Comparison of ENCODE assay signal across 10 mouse cellular contexts in the genomic region with DNA sequence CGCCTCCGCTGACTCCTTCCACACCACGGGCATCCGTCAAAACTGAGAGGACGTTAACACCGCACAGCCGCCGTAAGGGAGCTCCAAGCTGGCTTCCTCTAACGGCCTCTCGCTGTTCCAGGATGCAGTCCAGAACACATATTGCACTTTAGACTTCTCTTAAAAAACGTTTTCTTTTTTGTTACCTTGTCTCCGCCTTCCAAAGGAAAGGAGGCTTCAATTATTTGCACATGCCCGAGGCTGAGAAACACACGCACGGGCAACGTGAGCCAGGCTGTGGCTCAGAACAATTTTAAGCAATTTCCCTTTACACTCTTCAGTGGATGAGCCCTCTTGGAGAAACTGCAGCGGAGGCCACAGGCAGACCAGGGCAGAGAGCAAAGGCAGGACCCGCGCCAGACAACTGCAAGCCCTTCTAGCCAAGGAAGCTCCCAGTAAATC. TPM values are rescaled to one million over a fixed set of nuclear protein-coding genes. Genes with fewer than 3 reads are reported as not detected.
DNase-seq lines count a peak whose midpoint lies in the region; ATAC-seq and TF ChIP-seq lines count a peak whose summit lies in the region.
"Had no signal": no experiment of that assay in that cellular context is flagged by ENCODE, and none has a peak within 500 bp of the region (broad histone marks: within the 10 kb centered on the region; RNA-seq: fewer than 3 reads in every experiment).

No protein-coding gene starts in this region.

- H3K36me3 ChIP-seq in embryonic facial prominence, embryonic 12.5 days: no peaks in the 10 kb centered on the region
- no peaks in the 10 kb centered on the region for H3K36me3 ChIP-seq in kidney, adult 2 months (ENCODE audit: control insufficient read depth, insufficient read depth, low read length)
- H3K36me3 ChIP-seq: liver, embryonic 15.5 days had no signal

- TF ChIP-seq CTCF in layer of hippocampus, adult 2 months (conservative IDR thresholded peaks at IDR 0.05): no peak
- TF ChIP-seq CTCF in kidney, adult 2 months (conservative IDR thresholded peaks at IDR 0.05; ENCODE audit: insufficient read depth, insufficient read length, low read depth, low read length): no peak

- TF ChIP-seq POLR2A in kidney, adult 2 months (IDR thresholded peaks at IDR 0.05; ENCODE audit: low read depth, low read length): no peak

- no peak overlapping the region for H3K9ac ChIP-seq in embryonic facial prominence, embryonic 12.5 days
- H3K9ac ChIP-seq: liver, embryonic 15.5 days had no signal

- peaks cover 22% of the 10 kb centered on the region for H3K4me1 ChIP-seq in embryonic facial prominence, embryonic 12.5 days
- peaks cover 2% of the 10 kb centered on the region; the same call in 1 of the 2 replicates for H3K4me1 ChIP-seq in kidney, adult 2 months (ENCODE audit: control insufficient read depth, insufficient read depth, low read length)
- H3K4me1 ChIP-seq: liver, embryonic 15.5 days had no signal

- H3K4me2 ChIP-seq in embryonic facial prominence, embryonic 12.5 days (replicated peaks): peak overlapping the region; percentile 4; the same call in 1 of the 2 replicates
- H3K4me2 ChIP-seq: liver, embryonic 15.5 days had no signal

- H3K27me3 ChIP-seq in embryonic facial prominence, embryonic 12.5 days: no peaks in the 10 kb centered on the region
- H3K27me3 ChIP-seq in kidney, adult 2 months (replicated peaks; ENCODE audit: control insufficient read depth, insufficient read depth, low read length): no peaks in the 10 kb centered on the region
- H3K27me3 ChIP-seq: liver, embryonic 15.5 days had no signal

- no peaks in the 10 kb centered on the region for H3K9me3 ChIP-seq in embryonic facial prominence, embryonic 12.5 days
- H3K9me3 ChIP-seq: liver, embryonic 15.5 days had no signal

- H3K27ac ChIP-seq in layer of hippocampus, adult 2 months: peak overlapping the region; percentile 83
- H3K27ac ChIP-seq in embryonic facial prominence, embryonic 12.5 days: peak overlapping the region; percentile 78
- H3K27ac ChIP-seq in kidney, adult 2 months (ENCODE audit: insufficient read depth, low read depth, low read length): no peak overlapping the region
- H3K27ac ChIP-seq: liver, embryonic 15.5 days had no signal

- ATAC-seq in embryonic facial prominence, embryonic 12.5 days (ENCODE audit: insufficient number of reproducible peaks, insufficient read depth, low FRiP score, low TSS enrichment): no peak

- H3K4me3 ChIP-seq in layer of hippocampus, adult 2 months: no peak overlapping the region
- no peak overlapping the region for H3K4me3 ChIP-seq in embryonic facial prominence, embryonic 12.5 days
- no peak overlapping the region for H3K4me3 ChIP-seq in kidney, adult 2 months (ENCODE audit: insufficient read depth, low read depth, low read length)
- H3K4me3 ChIP-seq: liver, embryonic 15.5 days had no signal

- 24% methylated on average over 19 of the region's 19 CpGs for WGBS in embryonic facial prominence, embryonic 12.5 days
- WGBS in kidney, adult 2 months: 36% methylated on average over 19 of the region's 19 CpGs

- DNase-seq in layer of hippocampus, adult 2 months (ENCODE audit: low spot score in 2 of 2): no peak
- no peak for DNase-seq in layer of hippocampus, adult 8-10 months (ENCODE audit: low spot score in 2 of 2)
- DNase-seq in kidney, adult 2 months: peak; percentile 67
- peak; percentile 46 for DNase-seq in lung, postnatal 36 days
- no peak for DNase-seq in adrenal gland, adult (ENCODE audit: inconsistent age in 2 of 2, low spot score in 1 of 2)
- no peak for DNase-seq in adrenal gland, adult 2 months
- DNase-seq: thymus, postnatal 4 days had no signal

RNA-seq across cellular contexts. Expression of a gene that starts 59.1 kb away (rescaled TPM):
- 100 to 1,000 TPM; 103 to 108 TPM for total RNA-seq in layer of hippocampus, adult 2 months (2021)
- total RNA-seq in layer of hippocampus, adult 8-10 months (2022): 100 to 1,000 TPM in 3 of 4 experiments, 10 to 100 TPM in 1; 98.6 to 111 (median 105) TPM
- polyA plus RNA-seq in embryonic facial prominence, embryonic 12.5 days (2016; fragmentation: Nextera tagmentation; extraction: Ambion mirVana): 4.0 and 6.4 TPM in 2 replicates
- 20.5 and 21.3 TPM in 2 replicates for polyA plus RNA-seq in kidney, adult 2 months (2012; rRNA removed)
- 10 to 100 TPM in 1 of 2 experiments, 1 to 10 TPM in 1; 9.3 to 13.1 TPM for total RNA-seq in adrenal gland, adult 2 months (2021)
- 1.4 and 1.5 TPM in 2 replicates for polyA plus RNA-seq in adrenal gland, adult 2 months (2012; rRNA removed)
- total RNA-seq: MEL had no signal

Comparison
In these comparisons a context has a peak if more than half of its experiments do, and no peak if none do; other contexts are left out.
1. DNase-seq: peak in kidney, adult 2 months (single experiment) and lung, postnatal 36 days (single experiment); none in layer of hippocampus, adult 2 months (0 of 2), layer of hippocampus, adult 8-10 months (0 of 2), adrenal gland, adult (0 of 2) and adrenal gland, adult 2 months (single experiment).
2. RNA of a gene that starts 59.1 kb away (total RNA-seq): 103 to 108 TPM in layer of hippocampus, adult 2 months and 98.6 to 111 TPM in layer of hippocampus, adult 8-10 months; 9.3 to 13.1 TPM in adrenal gland, adult 2 months; every median in the first group is over 4 times any median in the second.